Mouse (Mus musculus) stomach, embryonic 14.5 days (tissue): Measurements from ENCODE around the gene Prss12. TPM values are rescaled to one million over a fixed set of nuclear protein-coding genes. Genes with fewer than 3 reads are reported as not detected.

ENCODE experiments used
- ATAC-seq: fragments of 200-750 bp; cut with Nextera tagmentation; 2 replicates; pipeline ENCODE4 v1.8.0; 2017; ENCODE audit warnings: low read depth, moderate TSS enrichment; ENCODE audit not compliant: insufficient number of reproducible peaks, insufficient read depth, low FRiP score
- H3K27ac ChIP-seq: fragments of 300-500 bp; sonication (generic); 2 replicates; pipeline ENCODE4 v1.5.1; 2014; ENCODE audit warnings: mild to moderate bottlenecking, low read length, moderate library complexity, mixed read lengths
- H3K27me3 ChIP-seq: fragments of 300-500 bp; sonication (generic); 2 replicates; pipeline ENCODE4 v1.6.1; 2014; ENCODE audit warnings: low read length, control low read depth, mixed read lengths; ENCODE audit not compliant: control insufficient read depth, insufficient read depth
- H3K36me3 ChIP-seq: fragments of 300-500 bp; sonication (generic); 2 replicates; pipeline ENCODE4 v1.6.1; 2014; ENCODE audit warnings: mild to moderate bottlenecking, control low read depth, low read length, moderate library complexity, mixed read lengths; ENCODE audit not compliant: control insufficient read depth, insufficient read depth
- H3K4me1 ChIP-seq: fragments of 300-500 bp; sonication (generic); 2 replicates; pipeline ENCODE4 v1.6.1; 2014; ENCODE audit warnings: low read length, control low read depth, mixed read lengths; ENCODE audit not compliant: control insufficient read depth, insufficient read depth
- H3K4me2 ChIP-seq: fragments of 300-500 bp; sonication (generic); replicated peaks from 2 replicates; pipeline ENCODE4 v1.6.1; 2014; ENCODE audit warnings: low read depth, low read length, control low read depth
- H3K4me3 ChIP-seq: fragments of 300-500 bp; sonication (generic); 2 replicates; pipeline ENCODE4 v1.5.1; 2014; ENCODE audit warnings: low read depth, low read length, control low read depth
- H3K9ac ChIP-seq: fragments of 300-500 bp; sonication (generic); replicated peaks from 2 replicates; pipeline ENCODE4 v1.6.1; 2014; ENCODE audit warnings: low read depth, mild to moderate bottlenecking, control low read depth, low read length, moderate library complexity, mixed read lengths
- H3K9me3 ChIP-seq: fragments of 300-500 bp; sonication (generic); 2 replicates; pipeline ENCODE4 v1.6.1; 2016; ENCODE audit warnings: low read depth, low read length, control low read depth; ENCODE audit not compliant: control insufficient read depth
- WGBS: fragments of 180-500 bp; shearing (Covaris S2); extraction: QIAGEN DNeasy Blood & Tissue Kit; methylation state at CpG from one replicate; pipeline ENCODE4 v1.1.7; 2014; 5-methylcytosine and 5-hydroxymethylcytosine counted together
- polyA plus RNA-seq: library from polyadenylated mRNA; unstranded; fragments of >200 nt; fragmentation: Nextera tagmentation; extraction: Ambion mirVana; gene quantifications from 2 replicates; pipeline ENCODE4 v1.2.1, GENCODE M21; 2014

Prss12 gene
- polyA plus RNA-seq, 1 experiment from 2014 or later: 1.7 TPM

- peak overlapping the region; percentile 60 for H3K4me3 ChIP-seq
- peak overlapping the region; percentile 97 for H3K27ac ChIP-seq
- H3K4me1 ChIP-seq: peaks cover 7% of the 10 kb centered on the region; the same call in 1 of the 2 replicates
- ATAC-seq: peak; percentile 97
- H3K27me3 ChIP-seq: no peaks in the 10 kb centered on the region
- peak overlapping the region; percentile 68 for H3K9ac ChIP-seq
- peak overlapping the region; percentile 92 for H3K4me2 ChIP-seq
- WGBS: under 1% methylated on average over 53 of the region's 53 CpGs
- H3K9me3 ChIP-seq: no peaks in the 10 kb centered on the region
- H3K36me3 ChIP-seq: peaks cover 10% of the 10 kb centered on the region; the same call in 1 of the 2 replicates
Measured at GRCm38 (mm10) chr3:123508056-123508674, 61.5 kb downstream of the Prss12 start.

GRCm38 (mm10) chr3:123508675-123509376 lies 62.1 kb downstream of the Prss12 start:
- H3K36me3 ChIP-seq: peaks cover 10% of the 10 kb centered on the region; the same call in 1 of the 2 replicates
- peak overlapping the region; percentile 39 for H3K9ac ChIP-seq
- 0% methylated on average over 36 of the region's 36 CpGs for WGBS
- peak overlapping the region; percentile 49 for H3K4me2 ChIP-seq
- no peaks in the 10 kb centered on the region for H3K27me3 ChIP-seq
- peak overlapping the region; percentile 60 for H3K4me3 ChIP-seq
- peak overlapping the region; percentile 97 for H3K27ac ChIP-seq
- no peaks in the 10 kb centered on the region for H3K9me3 ChIP-seq
- peak; percentile 74 for ATAC-seq
- peaks cover 7% of the 10 kb centered on the region; the same call in 1 of the 2 replicates for H3K4me1 ChIP-seq

- H3K27ac ChIP-seq: no peak overlapping the region
- peaks cover 5% of the 10 kb centered on the region; the same call in 1 of the 2 replicates for H3K36me3 ChIP-seq
- peaks cover 7% of the 10 kb centered on the region; the same call in 1 of the 2 replicates for H3K4me1 ChIP-seq
- no peak overlapping the region for H3K4me2 ChIP-seq
- H3K27me3 ChIP-seq: no peaks in the 10 kb centered on the region
- H3K9me3 ChIP-seq: no peaks in the 10 kb centered on the region
- H3K9ac ChIP-seq: no peak overlapping the region
- H3K4me3 ChIP-seq: no peak overlapping the region
- 68% methylated on average over 4 of the region's 4 CpGs for WGBS
- ATAC-seq: no peak
Measured at GRCm38 (mm10) chr3:123511818-123512217, 65.1 kb downstream of the Prss12 start.

GRCm38 (mm10) chr3:123514886-123515285 lies 68.2 kb downstream of the Prss12 start:
- Histone ChIP-seq H3K4me3 (no peak overlapping the region), H3K27me3 (no peaks in the 10 kb centered on the region), H3K9me3 (no peaks in the 10 kb centered on the region), H3K4me1 (no peaks in the 10 kb centered on the region; the same call in 1 of the 2 replicates), H3K27ac (no peak overlapping the region), H3K4me2 (no peak overlapping the region), H3K36me3 (no peaks in the 10 kb centered on the region), H3K9ac (no peak overlapping the region)
- ATAC-seq: no peak
- 37% methylated on average over 5 of the region's 5 CpGs for WGBS

- Histone ChIP-seq H3K4me3 (no peak overlapping the region), H3K27me3 (no peaks in the 10 kb centered on the region), H3K4me1 (no peaks in the 10 kb centered on the region), H3K9ac (no peak overlapping the region), H3K27ac (no peak overlapping the region), H3K9me3 (no peaks in the 10 kb centered on the region), H3K4me2 (no peak overlapping the region), H3K36me3 (no peaks in the 10 kb centered on the region)
- ATAC-seq: no peak
- 17% methylated on average over 5 of the region's 5 CpGs for WGBS
Measured at GRCm38 (mm10) chr3:123515600-123516359, 69.1 kb downstream of the Prss12 start.

GRCm38 (mm10) chr3:123516784-123517183 lies 70.1 kb downstream of the Prss12 start:
- WGBS: 27% methylated on average over 4 of the region's 4 CpGs
- no peak overlapping the region for H3K27ac ChIP-seq
- no peak overlapping the region for H3K4me3 ChIP-seq
- H3K27me3 ChIP-seq: no peaks in the 10 kb centered on the region
- H3K4me1 ChIP-seq: no peaks in the 10 kb centered on the region
- no peak overlapping the region for H3K9ac ChIP-seq
- no peaks in the 10 kb centered on the region for H3K9me3 ChIP-seq
- no peak for ATAC-seq
- no peak overlapping the region for H3K4me2 ChIP-seq
- H3K36me3 ChIP-seq: no peaks in the 10 kb centered on the region

- H3K9ac ChIP-seq: no peak overlapping the region
- H3K27me3 ChIP-seq: no peaks in the 10 kb centered on the region
- H3K9me3 ChIP-seq: no peaks in the 10 kb centered on the region
- WGBS: 67% methylated on average over 11 of the region's 11 CpGs
- H3K36me3 ChIP-seq: no peaks in the 10 kb centered on the region
- H3K4me3 ChIP-seq: no peak overlapping the region
- H3K27ac ChIP-seq: no peak overlapping the region
- H3K4me2 ChIP-seq: no peak overlapping the region
- no peaks in the 10 kb centered on the region for H3K4me1 ChIP-seq
- no peak for ATAC-seq
Measured at GRCm38 (mm10) chr3:123526313-123527067, 79.8 kb downstream of the Prss12 start.
